Mouse (Mus musculus) heart, adult 8-10 months (tissue): ENCODE results near the gene Meox2. TPM values are rescaled to one million over a fixed set of nuclear protein-coding genes. Genes with fewer than 3 reads are reported as not detected.

Experiments
- total RNA-seq, 4 experiments: library from RNA; stranded (reverse); gene quantifications; 2 replicates each; pipeline ENCODE4 v1.2.4; 2022

Meox2 gene
- total RNA-seq, 4 experiments from 2014 or later: 9.5 to 14.6 (median 12.9) TPM

Other genes starting within 250 kb of the Meox2 start
- gene Agmo, start 133.1 kb downstream of the Meox2 start, total RNA-seq: 1 to 10 TPM; 1.5 to 2.7 (median 1.8) TPM